Mouse (Mus musculus): Measurements from ENCODE around the gene Cdkl4.

DNA sequence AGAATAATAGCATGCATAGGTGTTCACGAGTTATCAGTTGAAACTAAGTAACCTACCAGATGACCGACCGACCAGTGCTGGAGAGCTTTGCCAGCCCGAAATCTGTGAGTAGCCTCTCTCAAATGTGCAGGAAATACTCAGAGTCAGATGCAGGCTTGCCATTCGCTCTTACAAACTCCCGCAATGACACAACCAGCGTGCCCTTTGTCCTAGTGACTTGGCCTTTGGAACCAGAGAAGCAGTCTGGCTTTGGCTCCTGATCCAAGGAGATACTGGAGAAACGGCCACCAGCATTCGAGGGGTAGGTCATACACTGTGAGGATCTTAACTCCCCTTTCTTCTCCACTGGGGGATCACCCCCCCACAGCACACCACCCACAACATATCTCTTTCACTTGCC lies 61.7 kb downstream of the Cdkl4 start:
- no peak for TF ChIP-seq EP300 (IDR thresholded peaks at IDR 0.05; ENCODE audit: low read depth in 1 of 2, low read length in 2 of 2)
- TF ChIP-seq POLR2A (IDR thresholded peaks at IDR 0.05; ENCODE audit: control insufficient read depth in 1 of 2, insufficient read depth in 1 of 2, low read depth in 1 of 2, low read length in 2 of 2, poor library complexity in 1 of 2), result no peak
- TF ChIP-seq USF1 (IDR thresholded peaks at IDR 0.05; ENCODE audit: low read depth, low read length), result no peak
- TF ChIP-seq CTCF (IDR thresholded peaks at IDR 0.05 in 2 of 3, conservative IDR thresholded peaks at IDR 0.05 in 1 of 3; ENCODE audit: control insufficient read depth in 1 of 3, insufficient read depth in 1 of 3, low read depth in 2 of 3, low read length in 3 of 3, poor library complexity in 1 of 3, severe bottlenecking in 1 of 3), result no peak
- no peak for TF ChIP-seq ZKSCAN1 (IDR thresholded peaks at IDR 0.05; ENCODE audit: low read depth, low read length)
- TF ChIP-seq ZC3H11A (IDR thresholded peaks at IDR 0.05; ENCODE audit: low read depth, low read length), result no peak
- TF ChIP-seq GATA1 (IDR thresholded peaks at IDR 0.05; ENCODE audit: low read depth, low read length), result no peak
- TF ChIP-seq HCFC1 (IDR thresholded peaks at IDR 0.05; ENCODE audit: low read depth, low read length), result no peak
- no peak for TF ChIP-seq MAX (IDR thresholded peaks at IDR 0.05; ENCODE audit: low read length)
